Mouse (Mus musculus): ENCODE data around the gene Crls1.

Gene Crls1

DNA sequence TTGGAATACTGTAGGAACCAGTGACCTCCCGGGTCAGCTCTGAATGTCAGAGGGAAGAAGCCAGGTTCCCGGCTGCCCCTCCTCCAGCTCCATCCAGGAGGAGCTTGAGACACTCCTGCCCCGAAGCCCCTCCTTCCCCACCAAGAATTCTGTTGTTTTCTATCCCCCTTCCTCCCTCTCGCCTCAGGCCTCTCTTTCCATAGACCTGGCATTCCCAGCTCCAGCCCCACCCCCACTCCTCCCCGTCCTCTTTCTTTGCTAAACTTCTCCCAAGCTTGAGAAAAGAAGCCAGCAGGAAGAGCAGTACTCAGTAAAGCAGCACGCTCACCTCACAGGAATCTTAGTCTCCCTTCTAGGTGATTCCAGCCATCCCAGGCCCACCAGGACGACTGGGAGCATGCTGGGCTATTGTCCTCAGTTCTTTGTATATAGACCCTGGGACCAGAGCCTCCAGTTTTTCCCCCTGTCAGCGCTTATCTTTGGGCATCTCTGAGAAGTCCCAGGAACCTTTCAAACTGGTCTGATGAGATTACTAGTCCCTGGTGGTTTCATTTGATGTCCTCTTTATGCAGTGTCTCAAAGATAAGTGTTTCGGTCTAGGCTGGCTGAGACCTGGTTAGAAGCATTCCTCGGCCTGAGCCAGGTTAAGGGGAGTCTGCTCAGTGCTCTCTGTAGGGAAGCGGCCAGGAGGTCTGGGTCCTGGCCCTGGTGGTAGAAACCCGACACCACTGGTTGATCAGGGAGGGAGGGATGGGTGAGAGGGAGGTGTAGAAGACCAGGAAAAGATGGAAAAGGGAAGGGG is 34.6 kb downstream of the Crls1 start, which contains the start of gene Lrrn4:
Lrrn4 (minus strand) TSS at position 48 of the 802 bp plus-strand sequence.
- intact Hi-C loops (cut with DNase I): no loop called here

GRCm38 (mm10) chr2:132884303-132884967 is 38.0 kb downstream of the Crls1 start:
- intact Hi-C loops (cut with DNase I): no loop called here

DNA sequence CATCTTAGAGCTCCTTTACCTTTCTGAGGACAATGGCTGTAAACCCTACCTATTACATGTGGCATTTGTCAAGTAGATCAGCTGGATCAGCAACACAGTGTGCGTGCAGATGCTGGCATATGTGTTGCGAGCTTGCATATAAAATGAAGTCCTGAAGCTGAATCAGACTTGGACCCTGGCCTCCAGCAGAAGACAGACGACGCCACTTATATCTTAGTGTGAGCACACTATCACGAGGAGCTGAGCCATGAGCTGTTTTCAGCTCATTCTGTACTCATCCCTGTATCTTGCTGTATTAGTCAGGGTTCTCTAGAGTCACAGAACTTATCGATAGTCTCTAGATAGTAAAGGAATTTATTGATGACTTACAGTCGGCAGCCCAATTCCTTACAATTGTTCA is 38.8 kb downstream of the Crls1 start:
- intact Hi-C loops (cut with DNase I): no loop called here

DNA sequence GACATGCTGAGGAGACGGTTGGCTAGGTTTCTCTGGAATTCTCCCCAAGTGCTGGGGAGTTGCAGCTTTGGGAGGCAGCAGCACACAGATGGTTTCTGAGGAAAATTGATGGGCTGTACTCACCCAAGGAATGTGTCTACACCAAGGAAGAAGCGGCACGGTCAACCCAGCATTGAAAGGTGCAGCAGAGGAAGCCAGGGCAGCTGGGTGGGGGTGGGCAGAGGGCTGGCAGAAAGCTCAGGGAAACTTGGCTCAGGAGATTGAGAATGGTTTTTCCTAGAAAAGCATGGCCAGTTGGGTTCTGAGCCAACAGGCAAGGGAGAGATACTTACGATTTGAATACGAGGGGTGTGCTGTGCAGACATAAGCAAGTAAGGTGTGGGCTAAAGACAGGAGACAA is 47.4 kb downstream of the Crls1 start:
- intact Hi-C loops (cut with DNase I): no loop called here

GRCm38 (mm10) chr2:132898211-132898610 is 51.7 kb downstream of the Crls1 start:
- intact Hi-C loops (cut with DNase I): no loop called here

- intact Hi-C loops (cut with DNase I): loop anchor here (5.0 kb wide), 1 partner anchor 33 kb away; no protein-coding TSS in a partner anchor
These were observed 54.1 kb downstream of the Crls1 start for GRCm38 (mm10) chr2:132900596-132900995.

- intact Hi-C loops (cut with DNase I): loop anchor here (2.0 to 5.0 kb wide), 2 partner anchors 34 to 55 kb away; partner anchors contain the start of gene Crls1
These were observed 55.2 kb downstream of the Crls1 start for GRCm38 (mm10) chr2:132901636-132902035.

- intact Hi-C loops (cut with DNase I): loop anchor here (2.0 to 5.0 kb wide), 2 partner anchors 35 to 55 kb away; partner anchors contain the start of gene Crls1
These were observed 55.6 kb downstream of the Crls1 start for GRCm38 (mm10) chr2:132902056-132902455.

DNA sequence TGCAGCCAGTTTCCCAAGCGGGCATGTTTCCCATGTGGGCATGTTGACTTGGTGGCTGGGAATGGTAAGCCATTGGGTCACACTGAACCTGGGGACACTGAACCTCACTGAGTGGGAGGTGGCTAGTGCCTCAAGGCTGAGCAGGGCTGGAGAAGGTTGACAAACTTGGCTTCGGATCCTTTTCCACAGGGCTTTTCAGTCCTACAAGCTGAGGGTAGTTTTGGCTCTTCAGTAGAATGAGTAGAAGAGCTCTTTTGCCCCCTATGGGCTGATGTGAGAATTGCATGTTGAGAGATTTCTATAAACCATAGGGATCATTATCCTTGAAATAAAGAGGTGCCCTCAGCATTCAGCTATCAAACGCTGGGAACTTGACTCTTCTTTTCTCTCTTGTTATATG is 57.0 kb downstream of the Crls1 start:
- intact Hi-C loops (cut with DNase I): loop anchor here (2.0 to 5.0 kb wide), 2 partner anchors 36 to 57 kb away; partner anchors contain the start of gene Crls1

GRCm38 (mm10) chr2:132904961-132905360 is 58.5 kb downstream of the Crls1 start:
- intact Hi-C loops (cut with DNase I): loop anchor here (5.0 kb wide), 2 partner anchors 38 to 388 kb away; no protein-coding TSS in a partner anchor

GRCm38 (mm10) chr2:132906763-132907162 is 60.3 kb downstream of the Crls1 start:
- intact Hi-C loops (cut with DNase I): loop anchor here (5.0 kb wide), 1 partner anchor 389 kb away; no protein-coding TSS in a partner anchor

DNA sequence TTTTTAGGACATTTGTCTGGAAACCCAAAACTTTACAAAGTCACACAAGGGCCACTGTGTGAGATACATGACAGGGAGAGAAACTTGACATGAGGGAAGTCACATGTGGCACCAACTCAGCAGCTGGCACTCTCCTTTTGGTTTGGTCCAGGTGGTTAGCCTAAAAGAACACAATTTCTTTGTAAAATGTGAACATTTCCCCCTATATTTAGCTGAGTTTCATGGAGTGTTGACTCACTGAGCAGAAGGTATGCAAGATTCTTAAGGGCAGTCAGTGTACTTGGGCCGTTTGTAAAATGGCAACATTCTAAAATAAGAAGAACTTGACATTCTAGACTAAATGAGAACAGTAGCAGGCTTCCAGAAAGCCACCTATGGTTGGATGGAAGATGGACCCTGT is 68.3 kb downstream of the Crls1 start:
- intact Hi-C loops (cut with DNase I): loop anchor here (5.0 kb wide), 1 partner anchor 407 kb away; no protein-coding TSS in a partner anchor

Measured in adrenal gland (tissue).